Mouse (Mus musculus): ENCODE results near the gene Fam198b. TPM values are rescaled to one million over a fixed set of nuclear protein-coding genes. Genes with fewer than 3 reads are reported as not detected.
"Not testable (repeated sequence)": the region's sequence is repeated elsewhere in the genome, so short reads cannot be mapped to it uniquely, and the experiment has no call there.

The Fam198b gene
- total RNA-seq, 2 experiments from 2014 or later = 8.8 to 10.4 TPM

DNA sequence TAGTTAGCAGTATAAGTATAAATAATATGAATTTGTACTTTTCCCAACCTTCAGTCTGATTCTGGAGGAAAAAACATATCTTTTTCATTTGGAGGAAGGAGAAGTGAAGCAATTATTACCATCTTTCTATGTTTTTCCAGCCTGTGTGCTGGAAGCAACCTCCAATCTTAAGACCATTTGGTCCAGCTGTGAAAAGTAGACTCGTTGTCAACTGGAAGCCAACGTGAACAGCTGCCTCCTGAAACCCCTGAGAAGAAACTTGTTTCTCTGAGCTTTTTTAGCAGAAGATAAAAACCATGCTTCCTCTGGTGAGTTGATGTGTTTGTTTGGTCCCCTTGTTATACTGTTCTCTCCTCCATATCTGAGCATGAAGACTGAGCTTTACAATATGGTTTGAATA is 84.1 kb downstream of the Fam198b start:
- intact Hi-C loops (cut with DNase I) = no loop called here
- no peak for DNase-seq (ENCODE audit: low spot score in 2 of 2)

DNA sequence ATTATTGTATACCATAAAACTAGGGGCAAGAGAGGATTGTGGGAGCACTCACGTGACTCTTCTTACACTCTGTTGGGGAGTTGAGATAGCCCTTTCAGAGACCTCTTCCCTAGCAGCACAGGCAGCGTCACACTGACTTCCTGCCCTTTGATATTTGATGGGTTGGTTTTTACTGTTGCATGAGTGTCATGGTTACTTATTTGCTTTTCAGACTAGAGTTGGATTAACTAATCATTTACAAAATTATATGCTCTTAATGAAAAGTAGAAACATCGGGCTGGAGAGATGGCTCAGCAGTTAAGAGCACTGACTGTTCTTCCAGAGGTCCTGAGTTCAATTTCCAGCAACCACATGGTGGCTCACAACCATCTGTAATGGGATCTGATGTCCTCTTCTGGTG is 85.2 kb downstream of the Fam198b start:
- DNase-seq (ENCODE audit: low spot score in 2 of 2); intact Hi-C loops (cut with DNase I): not testable (repeated sequence)

DNA sequence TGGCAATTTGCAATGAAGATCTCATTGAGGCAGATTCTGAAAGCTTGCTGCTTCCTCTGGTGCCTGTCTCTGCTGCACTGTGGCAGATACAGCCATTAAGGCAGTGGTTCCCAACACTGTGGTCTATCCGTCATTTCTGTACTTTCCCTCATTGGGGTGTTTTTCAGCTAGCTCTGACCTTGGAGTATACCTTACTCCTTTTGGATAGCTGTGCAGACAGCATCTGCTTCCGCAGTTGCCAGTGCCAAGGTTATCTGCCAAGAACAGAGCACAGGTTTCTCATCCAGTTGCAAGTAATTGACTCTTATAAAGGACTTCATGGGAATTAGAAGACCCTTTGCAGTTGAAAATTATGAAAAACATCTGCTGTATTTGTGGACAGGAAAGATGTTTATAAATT is 85.7 kb downstream of the Fam198b start:
- intact Hi-C loops (cut with DNase I) = loop anchor here (10.0 kb wide), 1 partner anchor 85 kb away; the partner anchor contains the start of gene Fam198b
- DNase-seq (ENCODE audit: low spot score in 2 of 2) = no peak

DNA sequence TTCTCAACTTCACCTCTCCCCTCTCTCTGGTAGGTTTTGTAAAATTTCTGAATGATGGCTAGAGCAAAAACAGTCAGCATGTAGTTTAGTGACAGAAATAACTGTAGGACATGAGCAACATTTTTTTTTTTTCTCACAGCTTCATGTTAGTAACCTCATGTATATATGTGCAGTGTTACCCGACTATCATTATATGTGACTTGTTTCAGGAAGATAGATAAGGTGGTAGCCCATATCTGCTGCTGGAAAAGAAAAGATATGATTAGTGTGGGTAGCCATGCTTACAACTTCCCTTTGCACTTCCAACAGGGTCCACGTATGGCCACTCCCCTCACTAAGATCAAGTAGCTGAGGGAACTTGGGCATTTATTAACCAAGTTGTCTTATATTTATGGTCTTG is 86.2 kb downstream of the Fam198b start:
- intact Hi-C loops (cut with DNase I) = loop anchor here (10.0 kb wide), 1 partner anchor 86 kb away; the partner anchor contains the start of gene Fam198b
- DNase-seq (ENCODE audit: low spot score in 2 of 2) = no peak

- DNase-seq (ENCODE audit: low spot score in 2 of 2) = no peak
- intact Hi-C loops (cut with DNase I) = loop anchor here (10.0 kb wide), 1 partner anchor 87 kb away; the partner anchor contains the start of gene Fam198b
Observed at GRCm38 (mm10) chr3:79971542-79971941, 87.2 kb downstream of the Fam198b start.

DNA sequence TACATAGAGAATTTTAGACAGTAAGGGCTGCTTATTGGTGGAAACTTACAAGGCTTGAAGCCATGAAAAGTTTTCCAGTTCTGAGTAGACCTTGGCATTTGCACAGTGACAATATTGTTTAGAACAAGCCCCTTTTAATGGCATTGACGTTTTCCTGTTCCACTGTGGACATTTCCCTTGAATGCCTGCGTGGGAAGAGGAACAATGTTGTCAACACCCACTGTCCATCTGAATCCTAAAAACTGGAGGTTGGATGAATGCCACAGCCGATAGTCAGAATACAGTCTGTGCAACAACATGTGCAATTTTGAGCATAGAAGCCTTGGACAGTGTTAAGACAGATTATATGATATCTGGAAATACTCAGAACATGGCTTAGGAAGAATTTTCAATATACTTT is 92.5 kb downstream of the Fam198b start:
- peak; percentile 31 to 55 for DNase-seq (ENCODE audit: low spot score in 2 of 2)
- intact Hi-C loops (cut with DNase I) = loop anchor here (2.0 to 10.0 kb wide), 2 partner anchors 56 to 92 kb away; partner anchors contain the start of gene Fam198b

GRCm38 (mm10) chr3:79977656-79978450 is 93.5 kb downstream of the Fam198b start:
- DNase-seq (ENCODE audit: low spot score in 2 of 2) = peak in 1 of 2 experiments; percentile 82
- intact Hi-C loops (cut with DNase I) = loop anchor here (2.0 to 10.0 kb wide), 2 partner anchors 55 to 93 kb away; partner anchors contain the start of gene Fam198b

GRCm38 (mm10) chr3:79980714-79981113 is 96.4 kb downstream of the Fam198b start:
- no peak for DNase-seq (ENCODE audit: low spot score in 2 of 2)
- intact Hi-C loops (cut with DNase I) = no loop called here

DNA sequence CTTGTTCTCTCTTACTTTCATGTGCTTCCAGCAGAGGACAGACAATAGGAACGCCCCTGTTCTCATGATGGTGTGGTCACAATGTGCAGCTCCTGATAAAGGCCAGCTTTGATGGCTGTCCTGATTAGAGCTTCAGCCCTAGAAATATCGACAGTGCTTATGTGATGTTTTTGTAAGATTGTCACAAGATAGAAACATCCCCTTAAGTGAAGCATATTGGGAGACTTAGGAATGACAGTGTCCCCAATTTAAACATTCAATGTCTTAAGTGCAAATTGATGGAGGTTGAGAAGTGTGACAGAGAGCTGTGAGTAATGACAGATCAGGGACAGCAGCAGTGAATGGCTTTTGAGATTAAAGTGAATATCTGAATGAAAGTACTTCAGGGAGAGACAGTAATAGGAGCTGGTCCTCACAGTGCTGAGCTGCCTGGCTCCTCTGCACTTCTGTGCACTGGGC is 99.7 kb downstream of the Fam198b start:
- intact Hi-C loops (cut with DNase I) = no loop called here
- no peak for DNase-seq (ENCODE audit: low spot score in 2 of 2)

DNA sequence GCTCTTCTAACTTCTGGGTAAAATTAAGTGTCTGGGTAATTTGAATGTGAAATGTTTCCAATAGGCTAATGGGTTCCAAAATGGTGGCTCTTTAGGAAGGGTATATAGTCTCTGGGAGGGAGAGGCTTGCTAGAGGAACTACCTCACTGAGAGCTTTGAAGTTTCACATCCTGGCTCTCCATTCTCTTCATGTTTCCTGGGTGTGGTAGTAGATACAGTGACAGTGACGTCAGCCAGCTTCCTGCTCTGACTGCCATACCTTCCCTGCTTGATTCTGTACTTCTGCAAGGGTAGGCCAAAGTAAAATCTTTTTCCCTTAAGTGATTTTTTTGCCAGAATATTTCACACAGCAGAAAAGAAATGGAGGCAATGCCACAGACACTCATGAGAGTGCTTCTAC is 100.2 kb downstream of the Fam198b start:
- intact Hi-C loops (cut with DNase I) = no loop called here
- no peak for DNase-seq (ENCODE audit: low spot score in 2 of 2)

GRCm38 (mm10) chr3:79989250-79989649 is 104.9 kb downstream of the Fam198b start:
- DNase-seq (ENCODE audit: low spot score in 2 of 2) = no peak
- intact Hi-C loops (cut with DNase I) = no loop called here

- intact Hi-C loops (cut with DNase I) = no loop called here
- no peak for DNase-seq (ENCODE audit: low spot score in 2 of 2)
Observed at GRCm38 (mm10) chr3:79989911-79990310, 105.6 kb downstream of the Fam198b start.

DNA sequence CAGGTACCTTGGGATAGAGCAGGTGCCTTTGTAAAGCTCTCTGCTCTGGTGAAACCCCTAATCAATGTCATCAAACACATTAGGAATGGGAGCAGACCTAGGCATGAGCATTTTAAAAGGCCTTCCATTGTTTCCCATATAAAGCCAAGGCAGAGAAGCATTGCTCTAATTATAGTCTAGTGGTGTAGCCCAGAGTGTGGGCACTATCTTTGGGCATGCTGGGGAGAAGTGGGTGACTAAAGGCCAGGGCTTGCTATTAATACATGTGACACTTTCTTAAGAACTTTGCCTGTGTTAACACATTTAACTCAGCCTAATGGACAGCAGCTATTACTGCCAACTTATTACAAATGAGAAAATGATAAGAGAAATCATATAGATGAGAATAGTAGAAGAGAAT is 106.1 kb downstream of the Fam198b start:
- intact Hi-C loops (cut with DNase I) = no loop called here
- no peak for DNase-seq (ENCODE audit: low spot score in 2 of 2)

GRCm38 (mm10) chr3:79994029-79994539 is 109.8 kb downstream of the Fam198b start:
- intact Hi-C loops (cut with DNase I) = no loop called here
- no peak for DNase-seq (ENCODE audit: low spot score in 2 of 2)

DNA sequence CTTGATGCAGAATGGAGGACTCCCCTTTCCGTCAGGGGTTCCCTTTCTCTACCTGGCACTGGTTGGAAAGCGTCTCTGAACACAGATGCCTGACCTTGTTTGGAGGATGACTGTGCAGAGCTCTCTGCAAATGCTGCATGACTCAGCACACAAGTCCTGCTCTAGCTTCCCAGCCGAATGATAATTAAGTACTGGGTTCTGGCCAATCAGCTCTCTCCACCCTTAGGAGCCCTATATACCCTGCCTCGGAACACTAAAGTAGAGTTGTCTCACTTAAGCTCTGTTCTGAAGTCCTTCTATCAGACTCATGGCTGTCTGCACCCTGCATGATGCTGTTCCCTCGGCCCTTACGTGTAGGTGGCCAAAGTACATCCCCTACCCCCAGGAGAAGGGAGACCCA is 111.4 kb downstream of the Fam198b start:
- intact Hi-C loops (cut with DNase I) = no loop called here
- DNase-seq (ENCODE audit: low spot score in 2 of 2) = peak in 1 of 2 experiments; percentile 37

Other genes starting within 250 kb of the Fam198b start
- gene Rxfp1, start 146.7 kb upstream of the Fam198b start, total RNA-seq (2021) = 10 to 100 TPM; 12.2 to 17.0 TPM
- 10 to 100 TPM; 10.5 to 10.8 TPM for gene Tmem144, start 31.8 kb upstream of the Fam198b start, total RNA-seq (2021)

All from left cerebral cortex, postnatal 25 days (tissue).